Mouse (Mus musculus) brown adipose tissue, adult 24 weeks (tissue): Measurements from ENCODE around the gene Mecom. TPM values are rescaled to one million over a fixed set of nuclear protein-coding genes. Genes with fewer than 3 reads are reported as not detected.

ENCODE experiments used
- H3K27ac ChIP-seq: fragments of 200-500 bp; replicated peaks from 2 replicates; pipeline ENCODE4 v1.5.1; 2012; ENCODE audit warnings: low read depth, mild to moderate bottlenecking, low read length
- H3K4me1 ChIP-seq: fragments of 200-500 bp; 2 replicates; pipeline ENCODE4 v1.6.1; 2012; ENCODE audit warnings: low read length, mixed read lengths; ENCODE audit not compliant: control insufficient read depth, insufficient read depth, insufficient read length
- H3K4me3 ChIP-seq: fragments of 200-500 bp; 2 replicates; pipeline ENCODE4 v1.5.1; 2012; ENCODE audit warnings: low read depth, mild to moderate bottlenecking, low read length, moderate library complexity; ENCODE audit not compliant: insufficient read depth
- polyA plus RNA-seq: library from polyadenylated mRNA; stranded (reverse); fragments of >200 nt; gene quantifications from 2 replicates; pipeline ENCODE4 v1.2.4, GENCODE M21; 2012; ENCODE audit not compliant: missing spikeins, insufficient read depth, insufficient read length

The Mecom gene
- polyA plus RNA-seq, 1 experiment = 9.2 TPM

GRCm38 (mm10) chr3:30016766-30017165 lies 531.0 kb downstream of the Mecom start:
- Histone ChIP-seq H3K27ac (no peak overlapping the region), H3K4me3 (no peak overlapping the region), H3K4me1 (no peaks in the 10 kb centered on the region)

GRCm38 (mm10) chr3:30014962-30015660 lies 532.7 kb downstream of the Mecom start:
- Histone ChIP-seq H3K4me3 (no peak overlapping the region), H3K27ac (0 out of 2 replicates have a peak overlapping the region, but pooled peaks have one; percentile 29)

GRCm38 (mm10) chr3:30014279-30014678 lies 533.5 kb downstream of the Mecom start:
- peak overlapping the region; percentile 54 for H3K27ac ChIP-seq
- no peaks in the 10 kb centered on the region for H3K4me1 ChIP-seq
- no peak overlapping the region for H3K4me3 ChIP-seq

More at GRCm38 (mm10) chr3:30014962-30015660, 532.7 kb downstream of the Mecom start:
- no peaks in the 10 kb centered on the region for H3K4me1 ChIP-seq

GRCm38 (mm10) chr3:30013416-30013815 lies 534.4 kb downstream of the Mecom start:
- no peaks in the 10 kb centered on the region for H3K4me1 ChIP-seq

GRCm38 (mm10) chr3:30012666-30013365 lies 535.0 kb downstream of the Mecom start:
- Histone ChIP-seq H3K4me3 (peak overlapping the region; percentile 85), H3K27ac (peak overlapping the region; percentile 91), H3K4me1 (no peaks in the 10 kb centered on the region)

More at GRCm38 (mm10) chr3:30013416-30013815, 534.4 kb downstream of the Mecom start:
- Histone ChIP-seq H3K27ac (peak overlapping the region; percentile 91), H3K4me3 (peak overlapping the region; percentile 85)

GRCm38 (mm10) chr3:30012150-30012549 lies 535.7 kb downstream of the Mecom start:
- Histone ChIP-seq H3K4me1 (no peaks in the 10 kb centered on the region), H3K27ac (peak overlapping the region; percentile 91), H3K4me3 (peak overlapping the region; percentile 85)

GRCm38 (mm10) chr3:30011712-30012111 lies 536.1 kb downstream of the Mecom start:
- Histone ChIP-seq H3K4me3 (peak overlapping the region; percentile 85), H3K4me1 (no peaks in the 10 kb centered on the region), H3K27ac (peak overlapping the region; percentile 91)

GRCm38 (mm10) chr3:30010889-30011288 lies 536.9 kb downstream of the Mecom start:
- Histone ChIP-seq H3K27ac (peak overlapping the region; percentile 91), H3K4me3 (peak overlapping the region; percentile 85), H3K4me1 (peaks cover 2% of the 10 kb centered on the region; the same call in 1 of the 2 replicates)

- H3K27ac ChIP-seq = no peak overlapping the region; the same call in 1 of the 2 replicates
- peak overlapping the region; percentile 17; the same call in 1 of the 2 replicates for H3K4me3 ChIP-seq
- peaks cover 2% of the 10 kb centered on the region; the same call in 1 of the 2 replicates for H3K4me1 ChIP-seq
Measured at GRCm38 (mm10) chr3:30009596-30009995, 538.2 kb downstream of the Mecom start.

- Histone ChIP-seq H3K27ac (0 out of 2 replicates have a peak overlapping the region, but pooled peaks have one; percentile 1), H3K4me3 (no peak overlapping the region), H3K4me1 (peaks cover 10% of the 10 kb centered on the region)
Measured at GRCm38 (mm10) chr3:30004888-30005405, 542.9 kb downstream of the Mecom start.

GRCm38 (mm10) chr3:30000260-30000659 lies 547.5 kb downstream of the Mecom start:
- no peak overlapping the region for H3K27ac ChIP-seq
- no peak overlapping the region for H3K4me3 ChIP-seq
- peaks cover 8% of the 10 kb centered on the region for H3K4me1 ChIP-seq

- no peak overlapping the region for H3K27ac ChIP-seq
- H3K4me1 ChIP-seq = peaks cover 3% of the 10 kb centered on the region
- no peak overlapping the region for H3K4me3 ChIP-seq
Measured at GRCm38 (mm10) chr3:29999035-29999434, 548.8 kb downstream of the Mecom start.

- no peak overlapping the region for H3K4me3 ChIP-seq
- H3K4me1 ChIP-seq = peaks cover 2% of the 10 kb centered on the region
- H3K27ac ChIP-seq = no peak overlapping the region
Measured at GRCm38 (mm10) chr3:29997068-29997467, 550.7 kb downstream of the Mecom start.

GRCm38 (mm10) chr3:29993346-29993745 lies 554.5 kb downstream of the Mecom start:
- no peak overlapping the region for H3K27ac ChIP-seq
- no peak overlapping the region for H3K4me3 ChIP-seq

GRCm38 (mm10) chr3:29991523-29991922 lies 556.3 kb downstream of the Mecom start:
- no peak overlapping the region for H3K4me3 ChIP-seq
- H3K4me1 ChIP-seq = no peaks in the 10 kb centered on the region
- H3K27ac ChIP-seq = no peak overlapping the region

More at GRCm38 (mm10) chr3:29993346-29993745, 554.5 kb downstream of the Mecom start:
- H3K4me1 ChIP-seq = no peaks in the 10 kb centered on the region
